Mouse (Mus musculus) ES-Bruce4 (cell line): Measurements from ENCODE around the gene Gm11937.

Experiments
- CTCF ChIP-seq: IDR thresholded peaks from one replicate; pipeline ENCODE4 v1.8.1; 2011; ENCODE audit warnings: low read depth, low read length
- EP300 ChIP-seq: IDR thresholded peaks from 2 replicates; pipeline ENCODE4 v1.6.1; 2011; ENCODE audit warnings: low read depth, low read length; ENCODE audit not compliant: insufficient read depth
- POLR2A ChIP-seq: IDR thresholded peaks from one replicate; pipeline ENCODE4 v1.8.1; 2011; ENCODE audit warnings: low read length; ENCODE audit not compliant: insufficient read depth

- no peak for TF ChIP-seq CTCF
- no peak for TF ChIP-seq POLR2A
- no peak for TF ChIP-seq EP300
These were observed 28.4 kb downstream of the Gm11937 start for GRCm38 (mm10) chr11:99581564-99581963.
